30 mouse cellular contexts compared by ENCODE assay signal in genomic region chr2:79090273-79090672, GRCm38 (mm10).
"Had no signal": no experiment of that assay in that cellular context is flagged by ENCODE, and none has a peak within 500 bp of the region (broad histone marks: within the 10 kb centered on the region; RNA-seq: fewer than 3 reads in every experiment).

No protein-coding gene starts in this region.

- H3K9ac ChIP-seq: limb, embryonic 12.5 days; limb, embryonic 13.5 days; limb, embryonic 15.5 days; liver, embryonic 12.5 days; liver, embryonic 13.5 days; liver, embryonic 14.5 days; liver, embryonic 15.5 days; liver, postnatal 0 days; lung, embryonic 15.5 days; midbrain, embryonic 12.5 days; midbrain, embryonic 13.5 days; midbrain, embryonic 15.5 days; neural tube, embryonic 12.5 days had no signal

- ATAC-seq: liver, embryonic 12.5 days; liver, postnatal 0 days; midbrain, embryonic 13.5 days; midbrain, embryonic 15.5 days; midbrain, embryonic 16.5 days had no signal

- H3K27ac ChIP-seq: left cerebral cortex, adult 2 months; limb, embryonic 10.5 days; limb, embryonic 12.5 days; limb, embryonic 13.5 days; limb, embryonic 15.5 days; liver, embryonic 12.5 days; liver, embryonic 13.5 days; liver, embryonic 14.5 days; liver, embryonic 15.5 days; lung, embryonic 15.5 days; macrophage; midbrain, embryonic 10.5 days; midbrain, embryonic 12.5 days; midbrain, embryonic 13.5 days; midbrain, embryonic 15.5 days; neural tube, embryonic 12.5 days had no signal

- H3K4me3 ChIP-seq: left cerebral cortex, adult 2 months; limb, embryonic 10.5 days; limb, embryonic 12.5 days; limb, embryonic 13.5 days; limb, embryonic 15.5 days; liver, embryonic 12.5 days; liver, embryonic 13.5 days; liver, embryonic 15.5 days; lung, embryonic 15.5 days; megakaryocyte, embryonic 14.5 days; midbrain, embryonic 10.5 days; midbrain, embryonic 12.5 days; midbrain, embryonic 13.5 days; midbrain, embryonic 15.5 days; myocyte; neural tube, embryonic 12.5 days had no signal

- H3K27me3 ChIP-seq: limb, embryonic 12.5 days; limb, embryonic 13.5 days; limb, embryonic 15.5 days; liver, embryonic 12.5 days; liver, embryonic 13.5 days; liver, embryonic 15.5 days; lung, embryonic 15.5 days; megakaryocyte, embryonic 14.5 days; midbrain, embryonic 12.5 days; midbrain, embryonic 13.5 days; midbrain, embryonic 15.5 days; neural tube, embryonic 12.5 days had no signal

- H3K4me2 ChIP-seq: limb, embryonic 12.5 days; limb, embryonic 13.5 days; limb, embryonic 15.5 days; liver, embryonic 11.5 days; liver, embryonic 12.5 days; liver, embryonic 13.5 days; liver, embryonic 15.5 days; lung, embryonic 15.5 days; midbrain, embryonic 11.5 days; midbrain, embryonic 12.5 days; midbrain, embryonic 13.5 days; midbrain, embryonic 15.5 days; neural tube, embryonic 12.5 days had no signal

- H3K4me1 ChIP-seq: lung, embryonic 15.5 days; midbrain, embryonic 10.5 days; midbrain, embryonic 12.5 days; midbrain, embryonic 13.5 days; midbrain, embryonic 15.5 days; neural tube, embryonic 12.5 days had no signal

- H3K36me3 ChIP-seq: limb, embryonic 10.5 days; limb, embryonic 12.5 days; limb, embryonic 13.5 days; limb, embryonic 15.5 days; liver, embryonic 12.5 days; liver, embryonic 13.5 days; liver, embryonic 15.5 days; lung, embryonic 15.5 days; midbrain, embryonic 10.5 days; midbrain, embryonic 12.5 days; midbrain, embryonic 13.5 days; midbrain, embryonic 15.5 days; neural tube, embryonic 12.5 days had no signal

- DNase-seq: left cerebral cortex, postnatal 4 days; liver; liver, embryonic 13.5 days; liver, postnatal 0 days; lung, adult 18-20 months; lung, adult 2 months; lung, postnatal 10 days; lung, postnatal 36 days; lung, postnatal 4 days; midbrain, embryonic 14.5 days had no signal

- H3K9me3 ChIP-seq: limb, embryonic 10.5 days; limb, embryonic 12.5 days; limb, embryonic 13.5 days; limb, embryonic 15.5 days; liver, embryonic 12.5 days; liver, embryonic 13.5 days; liver, embryonic 15.5 days; lung, embryonic 15.5 days; megakaryocyte, embryonic 14.5 days; midbrain, embryonic 10.5 days; midbrain, embryonic 12.5 days; midbrain, embryonic 13.5 days; midbrain, embryonic 15.5 days; neural tube, embryonic 12.5 days had no signal
